Mouse (Mus musculus) left cerebral cortex, postnatal 36 days (tissue): ENCODE results near the gene Serpinb12. TPM values are rescaled to one million over a fixed set of nuclear protein-coding genes. Genes with fewer than 3 reads are reported as not detected.
"Not testable (repeated sequence)": the region's sequence is repeated elsewhere in the genome, so short reads cannot be mapped to it uniquely, and the experiment has no call there.

Experiments used
- DNase-seq, 2 experiments: peaks; one replicate each; pipeline ENCODE4 v3.0.0; 2021 to 2022; ENCODE audit warnings: low spot score in 2 of 2, mixed read lengths in 1 of 2
- intact Hi-C: fragments of 180-260 bp; cut with DNase I; formaldehyde crosslinking; loops from one replicate; pipeline ENCODE4 v1.15.1; 2025
- total RNA-seq, 2 experiments: library from RNA; stranded (reverse); gene quantifications; 2 replicates each; pipeline ENCODE4 v1.2.3; 2021

Serpinb12 gene
- total RNA-seq, result not detected

GRCm38 (mm10) chr1:106934265-106934664 is at the start of gene Serpinb12:
Gene Serpinb12, plus strand, starts transcription at chr1:106934449.
- intact Hi-C loops, result no loop called here
- DNase-seq, result no peak

GRCm38 (mm10) chr1:106895142-106895541 is 39.1 kb upstream of the Serpinb12 start:
- DNase-seq, intact Hi-C loops: not testable (repeated sequence)

- intact Hi-C loops, result no loop called here
These were observed 32.8 kb upstream of the Serpinb12 start for GRCm38 (mm10) chr1:106901406-106901805.

GRCm38 (mm10) chr1:106931954-106932353 is 2.3 kb upstream of the Serpinb12 start:
- DNase-seq, result no peak
- intact Hi-C loops, result no loop called here

More at GRCm38 (mm10) chr1:106901406-106901805, 32.8 kb upstream of the Serpinb12 start:
- DNase-seq, result no peak

- no peak for DNase-seq
- intact Hi-C loops, result no loop called here
These were observed 591 bp upstream of the Serpinb12 start for GRCm38 (mm10) chr1:106933658-106934057.

GRCm38 (mm10) chr1:106947217-106947616 is 13.0 kb downstream of the Serpinb12 start:
- intact Hi-C loops, result no loop called here
- DNase-seq, result no peak

GRCm38 (mm10) chr1:106959981-106960380 is 25.7 kb downstream of the Serpinb12 start:
- intact Hi-C loops, result no loop called here
- DNase-seq, result no peak

GRCm38 (mm10) chr1:106961023-106961422 is 26.8 kb downstream of the Serpinb12 start:
- intact Hi-C loops, result no loop called here
- DNase-seq, result no peak

- intact Hi-C loops, result no loop called here
- DNase-seq, result no peak
These were observed 46.4 kb downstream of the Serpinb12 start, which contains the start of gene Serpinb13 for GRCm38 (mm10) chr1:106980684-106981083. Gene Serpinb13, plus strand, starts transcription at chr1:106980984.

- intact Hi-C loops, result no loop called here
These were observed 48.8 kb downstream of the Serpinb12 start for GRCm38 (mm10) chr1:106983092-106983491.

GRCm38 (mm10) chr1:106983865-106984264 is 49.6 kb downstream of the Serpinb12 start:
- intact Hi-C loops, result no loop called here
- DNase-seq, result no peak

More at GRCm38 (mm10) chr1:106983092-106983491, 48.8 kb downstream of the Serpinb12 start:
- no peak for DNase-seq

GRCm38 (mm10) chr1:107000424-107000823 is 66.2 kb downstream of the Serpinb12 start:
- intact Hi-C loops, result no loop called here
- no peak for DNase-seq

GRCm38 (mm10) chr1:107001754-107002153 is 67.5 kb downstream of the Serpinb12 start:
- DNase-seq, result no peak
- intact Hi-C loops, result no loop called here

- intact Hi-C loops, result no loop called here
- DNase-seq, result no peak
These were observed 72.1 kb downstream of the Serpinb12 start for GRCm38 (mm10) chr1:107006316-107006715.

Other genes starting within 250 kb of the Serpinb12 start
- 10 to 100 TPM; 11.0 to 16.1 TPM for gene Bcl2, start 220.2 kb upstream of the Serpinb12 start, total RNA-seq
- gene Kdsr, start 174.7 kb upstream of the Serpinb12 start, total RNA-seq, result 10 to 100 TPM; 24.4 to 29.9 TPM
- 10 to 100 TPM; 48.4 to 60.7 TPM for gene Vps4b, start 137.7 kb upstream of the Serpinb12 start, total RNA-seq
- not detected for gene Serpinb5, start 73.3 kb upstream of the Serpinb12 start, total RNA-seq
- gene Serpinb13, start 46.5 kb downstream of the Serpinb12 start, total RNA-seq, result not detected
- gene Serpinb3a, start 117.9 kb downstream of the Serpinb12 start, total RNA-seq, result not detected
- gene Serpinb3d, start 149.1 kb downstream of the Serpinb12 start, total RNA-seq, result not detected